In the genomic region with DNA sequence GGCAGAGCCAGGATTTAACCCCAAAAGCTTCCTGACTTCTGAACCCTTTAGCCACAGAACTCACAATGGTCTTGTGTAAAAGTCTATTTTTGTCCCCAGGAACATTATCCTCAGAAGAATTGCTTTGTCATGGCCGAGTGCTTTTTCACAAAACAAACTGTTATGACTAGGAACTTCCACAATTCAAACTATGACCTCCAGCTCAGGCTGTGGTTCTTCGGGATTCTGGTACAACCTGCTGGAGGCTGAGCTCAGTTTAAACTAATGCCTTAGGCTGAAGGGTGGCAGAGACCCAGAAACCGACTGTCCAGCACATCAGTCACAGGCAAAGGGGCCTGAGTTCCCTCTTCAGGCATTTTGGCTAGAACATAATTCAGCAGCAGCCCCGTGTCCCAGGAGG, we compare ENCODE assay signal across 20 mouse cellular contexts. TPM values are rescaled to one million over a fixed set of nuclear protein-coding genes. Genes with fewer than 3 reads are reported as not detected.
DNase-seq lines count a peak whose midpoint lies in the region; ATAC-seq lines count a peak whose summit lies in the region.
"Had no signal": no experiment of that assay in that cellular context is flagged by ENCODE, and none has a peak within 500 bp of the region (broad histone marks: within the 10 kb centered on the region; RNA-seq: fewer than 3 reads in every experiment).

No protein-coding gene starts in this region.

- no peak overlapping the region for H3K4me3 ChIP-seq in hindbrain, embryonic 11.5 days (ENCODE audit: low read depth, low read length)
- no peak overlapping the region for H3K4me3 ChIP-seq in hindbrain, embryonic 12.5 days
- H3K4me3 ChIP-seq: embryonic facial prominence, embryonic 10.5 days; erythroblast, embryonic 14.5 days; gastrocnemius, adult 2 months; midbrain, embryonic 15.5 days; stomach, embryonic 15.5 days had no signal

- no peak overlapping the region for H3K9ac ChIP-seq in hindbrain, embryonic 11.5 days (ENCODE audit: low read depth, low read length)
- H3K9ac ChIP-seq in hindbrain, embryonic 12.5 days, result no peak overlapping the region
- H3K9ac ChIP-seq: forebrain, postnatal 0 days; midbrain, embryonic 15.5 days; stomach, embryonic 15.5 days had no signal

- intact Hi-C loops in gastrocnemius, postnatal 36 days (cut with DNase I), result no loop called here

- WGBS in hindbrain, embryonic 11.5 days, result 45% methylated on average over 4 of the region's 4 CpGs
- 37% methylated on average over 4 of the region's 4 CpGs for WGBS in hindbrain, embryonic 12.5 days

- H3K4me2 ChIP-seq in hindbrain, embryonic 11.5 days (replicated peaks; ENCODE audit: low read depth, low read length), result no peak overlapping the region
- no peak overlapping the region for H3K4me2 ChIP-seq in hindbrain, embryonic 12.5 days (replicated peaks)
- H3K4me2 ChIP-seq: midbrain, embryonic 15.5 days; stomach, embryonic 15.5 days had no signal

- H3K27ac ChIP-seq in hindbrain, embryonic 11.5 days (ENCODE audit: low read depth, low read length), result no peak overlapping the region
- no peak overlapping the region for H3K27ac ChIP-seq in hindbrain, embryonic 12.5 days
- H3K27ac ChIP-seq: embryonic facial prominence, embryonic 10.5 days; gastrocnemius, adult 2 months; midbrain, embryonic 15.5 days; stomach, embryonic 15.5 days had no signal

- no peaks in the 10 kb centered on the region for H3K9me3 ChIP-seq in hindbrain, embryonic 11.5 days (ENCODE audit: control insufficient read depth, low read length)
- H3K9me3 ChIP-seq in hindbrain, embryonic 12.5 days (replicated peaks), result no peaks in the 10 kb centered on the region
- H3K9me3 ChIP-seq: embryonic facial prominence, embryonic 10.5 days; midbrain, embryonic 15.5 days; stomach, embryonic 15.5 days had no signal

- ATAC-seq in hindbrain, embryonic 11.5 days (ENCODE audit: low FRiP score), result no peak
- ATAC-seq in hindbrain, embryonic 12.5 days (ENCODE audit: low FRiP score), result no peak
- ATAC-seq: forebrain, postnatal 0 days; hindbrain, embryonic 16.5 days; intestine, postnatal 0 days; midbrain, embryonic 15.5 days had no signal

- H3K36me3 ChIP-seq in hindbrain, embryonic 11.5 days (ENCODE audit: control insufficient read depth, insufficient read depth, low read length), result no peaks in the 10 kb centered on the region
- H3K36me3 ChIP-seq in hindbrain, embryonic 12.5 days, result no peaks in the 10 kb centered on the region
- H3K36me3 ChIP-seq: embryonic facial prominence, embryonic 10.5 days; midbrain, embryonic 15.5 days; stomach, embryonic 15.5 days had no signal

- H3K27me3 ChIP-seq in hindbrain, embryonic 11.5 days (ENCODE audit: control insufficient read depth, insufficient read depth, low read length), result no peaks in the 10 kb centered on the region
- H3K27me3 ChIP-seq in hindbrain, embryonic 12.5 days, result no peaks in the 10 kb centered on the region
- H3K27me3 ChIP-seq: midbrain, embryonic 15.5 days; stomach, embryonic 15.5 days had no signal

- H3K4me1 ChIP-seq in hindbrain, embryonic 11.5 days (replicated peaks; ENCODE audit: control insufficient read depth, insufficient read depth, low read length), result no peaks in the 10 kb centered on the region
- H3K4me1 ChIP-seq in hindbrain, embryonic 12.5 days, result peaks cover 6% of the 10 kb centered on the region
- H3K4me1 ChIP-seq: stomach, embryonic 15.5 days had no signal

- peak; percentile 23 for DNase-seq in hindbrain, embryonic 11.5 days (ENCODE audit: low spot score)
- DNase-seq in 416B (ENCODE audit: low read depth), result peak; percentile 49
- peak; percentile 83 for DNase-seq in fibroblast of lung, adult 2 months (ENCODE audit: low read depth)
- peak; percentile 13 for DNase-seq in kidney, postnatal 14 days
- DNase-seq in cerebellum, adult 11-12 months, result no peak
- no peak for DNase-seq in gastrocnemius, postnatal 36 days
- DNase-seq in layer of hippocampus, postnatal 14 days (ENCODE audit: low spot score in 2 of 2), result no peak
- DNase-seq: cerebellum, postnatal 36 days; forebrain, postnatal 0 days; gastrocnemius, adult 2 months; lung, adult 18-20 months; right cerebral cortex, postnatal 14 days; thymus, adult 2 months had no signal

RNA-seq across cellular contexts. Expression of a gene that starts 19.7 kb away (rescaled TPM):
- 0.59 and 0.82 TPM in 2 replicates for polyA plus RNA-seq in hindbrain, embryonic 11.5 days (2014; fragmentation: Nextera tagmentation; extraction: Ambion mirVana)
- polyA plus RNA-seq in hindbrain, embryonic 12.5 days (2016; fragmentation: Nextera tagmentation; extraction: Ambion mirVana), result 1.2 and 1.5 TPM in 2 replicates
- total RNA-seq in gastrocnemius, postnatal 36 days (2021), result not detected
- total RNA-seq in layer of hippocampus, postnatal 14 days (2021), result 10 to 100 TPM; 14.0 to 14.4 TPM
- polyA plus RNA-seq: erythroblast, embryonic 14.5 days had no signal

RNA-seq across cellular contexts. Expression of a gene that starts 34.9 kb away (rescaled TPM):
- 11.0 and 11.7 TPM in 2 replicates for polyA plus RNA-seq in hindbrain, embryonic 11.5 days (2014; fragmentation: Nextera tagmentation; extraction: Ambion mirVana)
- polyA plus RNA-seq in hindbrain, embryonic 12.5 days (2016; fragmentation: Nextera tagmentation; extraction: Ambion mirVana), result 13.2 and 13.6 TPM in 2 replicates
- total RNA-seq in gastrocnemius, postnatal 36 days (2021), result 1 to 10 TPM; 3.9 to 4.2 TPM
- 10 to 100 TPM; 24.5 to 26.9 TPM for total RNA-seq in layer of hippocampus, postnatal 14 days (2021)

Comparison
In these comparisons a context has a peak if more than half of its experiments do, and no peak if none do; other contexts are left out.
1. DNase-seq: peak in hindbrain, embryonic 11.5 days (single experiment), 416B (single experiment), fibroblast of lung, adult 2 months (single experiment) and kidney, postnatal 14 days (single experiment); none in cerebellum, adult 11-12 months (single experiment), gastrocnemius, postnatal 36 days (0 of 2) and layer of hippocampus, postnatal 14 days (0 of 2).
2. RNA of a gene that starts 19.7 kb away (total RNA-seq): 14.0 to 14.4 TPM in layer of hippocampus, postnatal 14 days; not detected in gastrocnemius, postnatal 36 days; every median in the first group is over 10 times any median in the second.
3. RNA of a gene that starts 34.9 kb away (total RNA-seq): 24.5 to 26.9 TPM in layer of hippocampus, postnatal 14 days; 3.9 to 4.2 TPM in gastrocnemius, postnatal 36 days; every median in the first group is over 4 times any median in the second.